In genomic region chr8:88098856-88099255, GRCm38 (mm10) we compare ENCODE assay signal across 14 mouse cellular contexts. TPM values are rescaled to one million over a fixed set of nuclear protein-coding genes. Genes with fewer than 3 reads are reported as not detected.
DNase-seq lines count a peak whose midpoint lies in the region; TF ChIP-seq lines count a peak whose summit lies in the region.
"Had no signal": no experiment of that assay in that cellular context is flagged by ENCODE, and none has a peak within 500 bp of the region (broad histone marks: within the 10 kb centered on the region; RNA-seq: fewer than 3 reads in every experiment).

No protein-coding gene starts in this region.

- H3K79me2 ChIP-seq in myocyte (ENCODE audit: control insufficient read depth, insufficient read depth), result no peaks in the 10 kb centered on the region

- no peak overlapping the region for H3K4me3 ChIP-seq in myocyte
- H3K4me3 ChIP-seq: heart, adult 2 months; heart, embryonic 10.5 days; heart, embryonic 13.5 days; hindbrain, embryonic 12.5 days; hindbrain, embryonic 15.5 days had no signal

- DNase-seq in heart, adult 11 months, result peak; percentile 43
- DNase-seq in heart, postnatal 14 days, result no peak
- DNase-seq in 3134 (ENCODE audit: extremely low read depth, insufficient read length, low spot score) (peak; percentile 47), 416B (ENCODE audit: low read depth) (peak; percentile 63)
- no peak for DNase-seq in left cerebral cortex, postnatal 14 days (ENCODE audit: low spot score in 2 of 2)
- no peak for DNase-seq in cerebellum, postnatal 36 days
- DNase-seq: gastrocnemius, postnatal 25 days had no signal

- TF ChIP-seq POLR2A in myocyte (IDR thresholded peaks at IDR 0.05; ENCODE audit: insufficient read length, low read depth), result no peak

- H3K4me2 ChIP-seq in myocyte (ENCODE audit: low read depth), result peak overlapping the region; percentile 0
- H3K4me2 ChIP-seq: heart, embryonic 13.5 days; hindbrain, embryonic 12.5 days; hindbrain, embryonic 15.5 days had no signal

- no peak overlapping the region for H3ac ChIP-seq in myocyte (ENCODE audit: control insufficient read depth, insufficient read length)

- H3K27me3 ChIP-seq in myocyte (ENCODE audit: control insufficient read depth, insufficient read depth, insufficient read length), result no peaks in the 10 kb centered on the region
- H3K27me3 ChIP-seq: heart, embryonic 13.5 days; hindbrain, embryonic 12.5 days; hindbrain, embryonic 15.5 days had no signal

- H3K36me3 ChIP-seq in myocyte (ENCODE audit: control insufficient read depth, insufficient read depth), result no peaks in the 10 kb centered on the region
- H3K36me3 ChIP-seq: G1E; heart, embryonic 10.5 days; heart, embryonic 13.5 days; hindbrain, embryonic 12.5 days; hindbrain, embryonic 15.5 days had no signal

- intact Hi-C loops in heart, postnatal 14 days (cut with DNase I), result no loop called here
- intact Hi-C loops in left cerebral cortex, postnatal 14 days (cut with DNase I), result no loop called here

TF ChIP-seq in myocyte, 11 proteins besides CTCF, POLR2A, EP300 and RAD21:
- TF ChIP-seq USF1 (IDR thresholded peaks at IDR 0.05; ENCODE audit: low read depth), result no peak
- no peak for TF ChIP-seq E2F4 (IDR thresholded peaks at IDR 0.05; ENCODE audit: insufficient read depth)
- TF ChIP-seq MAX (IDR thresholded peaks at IDR 0.05; ENCODE audit: low read depth), result no peak
- TF ChIP-seq CEBPB (IDR thresholded peaks at IDR 0.05; ENCODE audit: insufficient read depth, poor library complexity, severe bottlenecking), result no peak
- TF ChIP-seq POLR2AphosphoS2 (IDR thresholded peaks at IDR 0.05; ENCODE audit: insufficient read length, low read depth), result no peak
- no peak for TF ChIP-seq SRF (IDR thresholded peaks at IDR 0.05; ENCODE audit: control insufficient read depth, insufficient read length, low read depth)
- TF ChIP-seq TCF3 (IDR thresholded peaks at IDR 0.05; ENCODE audit: insufficient read length, low read depth), result no peak
- no peak for TF ChIP-seq REST (IDR thresholded peaks at IDR 0.05; ENCODE audit: insufficient read depth, insufficient read length)
- no peak for TF ChIP-seq MYOG (IDR thresholded peaks at IDR 0.05; ENCODE audit: control insufficient read depth in 1 of 3, insufficient read depth in 1 of 3, insufficient read length in 2 of 3, low read depth in 2 of 3)
- no peak for TF ChIP-seq TCF12 (IDR thresholded peaks at IDR 0.05; ENCODE audit: insufficient read depth, poor library complexity, severe bottlenecking)
- no peak for TF ChIP-seq MYOD1 (IDR thresholded peaks at IDR 0.05; ENCODE audit: control insufficient read depth in 1 of 3, insufficient read length in 2 of 3, low read depth in 2 of 3)
TF ChIP-seq in myocyte: peak in this region for 0.

RNA-seq across cellular contexts. Expression of gene Cnep1r1, which starts 19.7 kb away (rescaled TPM):
- total RNA-seq in heart, postnatal 14 days (2021), result 10 to 100 TPM; 31.4 to 32.8 TPM
- 17.2 TPM for polyA plus RNA-seq in myocyte (2012; fragmentation: generic; extraction: Trizol)
- total RNA-seq in left cerebral cortex, postnatal 14 days (2021), result 10 to 100 TPM; 30.4 to 31.1 TPM

RNA-seq across cellular contexts. Expression of gene Heatr3, which starts 38.8 kb away (rescaled TPM):
- total RNA-seq in heart, postnatal 14 days (2021), result 10 to 100 TPM; 20.0 to 20.8 TPM
- 22.3 TPM for polyA plus RNA-seq in myocyte (2012; fragmentation: generic; extraction: Trizol)
- total RNA-seq in left cerebral cortex, postnatal 14 days (2021), result 10 to 100 TPM; 29.2 to 29.9 TPM

Comparison
In these comparisons a context has a peak if more than half of its experiments do, and no peak if none do; other contexts are left out.
1. DNase-seq: peak in heart, adult 11 months (single experiment), 3134 (single experiment) and 416B (single experiment); none in heart, postnatal 14 days (0 of 2), left cerebral cortex, postnatal 14 days (0 of 2) and cerebellum, postnatal 36 days (0 of 2).